Comparison of ENCODE assay signal across 10 mouse cellular contexts in genomic region chr10:94519887-94520286, GRCm38 (mm10).
DNase-seq lines count a peak whose midpoint lies in the region; ATAC-seq and TF ChIP-seq lines count a peak whose summit lies in the region.
"Had no signal": no experiment of that assay in that cellular context is flagged by ENCODE, and none has a peak within 500 bp of the region (broad histone marks: within the 10 kb centered on the region; RNA-seq: fewer than 3 reads in every experiment).

No protein-coding gene starts in this region.

- peaks cover 14% of the 10 kb centered on the region; the same call in 1 of the 2 replicates for H3K27me3 ChIP-seq in lung, embryonic 15.5 days
- no peaks in the 10 kb centered on the region for H3K27me3 ChIP-seq in midbrain, postnatal 0 days (ENCODE audit: insufficient read depth, low read length)
- H3K27me3 ChIP-seq in kidney, embryonic 16.5 days (ENCODE audit: insufficient read depth, low read length): peaks cover 17% of the 10 kb centered on the region

- peaks cover 36% of the 10 kb centered on the region for H3K4me1 ChIP-seq in lung, embryonic 15.5 days
- peaks cover 32% of the 10 kb centered on the region for H3K4me1 ChIP-seq in brown adipose tissue, adult 24 weeks (ENCODE audit: control insufficient read depth, insufficient read depth, insufficient read length, low read length)
- peaks cover 7% of the 10 kb centered on the region; the same call in 1 of the 2 replicates for H3K4me1 ChIP-seq in midbrain, postnatal 0 days (ENCODE audit: insufficient read depth, low read length)
- peaks cover 31% of the 10 kb centered on the region for H3K4me1 ChIP-seq in kidney, embryonic 16.5 days (ENCODE audit: insufficient read depth, low read length)

- H3K4me3 ChIP-seq in lung, embryonic 15.5 days: no peak overlapping the region
- peak overlapping the region; percentile 38 for H3K4me3 ChIP-seq in brown adipose tissue, adult 24 weeks (ENCODE audit: insufficient read depth, low read depth, low read length)
- H3K4me3 ChIP-seq in midbrain, postnatal 0 days (ENCODE audit: low read depth, low read length): no peak overlapping the region
- no peak overlapping the region for H3K4me3 ChIP-seq in kidney, embryonic 16.5 days (ENCODE audit: low read length)

- WGBS in lung, embryonic 15.5 days: 46% methylated on average over 7 of the region's 7 CpGs
- WGBS in midbrain, postnatal 0 days: 60% methylated on average over 7 of the region's 7 CpGs
- whole genome bisulfite sequencing in kidney, embryonic 16.5 days: 54% methylated on average over 7 of the region's 7 CpGs

- DNase-seq in heart, adult 11 months: peak; percentile 94
- no peak for DNase-seq in heart, adult 18-20 months
- DNase-seq in lung, postnatal 25 days (ENCODE audit: low spot score): no peak
- no peak for DNase-seq in midbrain, postnatal 0 days (ENCODE audit: low spot score)
- no peak for DNase-seq in retina, embryonic 14.5 days (ENCODE audit: low spot score)
- DNase-seq: gastrocnemius, postnatal 25 days had no signal

- H3K27ac ChIP-seq in lung, embryonic 15.5 days: peak overlapping the region; percentile 69; the same call in 1 of the 2 replicates
- peak overlapping the region; percentile 65 for H3K27ac ChIP-seq in brown adipose tissue, adult 24 weeks (replicated peaks; ENCODE audit: low read depth, low read length)
- H3K27ac ChIP-seq in midbrain, postnatal 0 days (ENCODE audit: low read depth, low read length): no peak overlapping the region
- no peak overlapping the region for H3K27ac ChIP-seq in kidney, embryonic 16.5 days (ENCODE audit: low read length)
- H3K27ac ChIP-seq: macrophage had no signal

- TF ChIP-seq CTCF in midbrain, postnatal 0 days (IDR thresholded peaks at IDR 0.05): no peak

- H3K4me2 ChIP-seq in lung, embryonic 15.5 days: peak overlapping the region; percentile 43
- H3K4me2 ChIP-seq in midbrain, postnatal 0 days (ENCODE audit: low read depth, low read length, poor library complexity, severe bottlenecking): peak overlapping the region; percentile 25
- H3K4me2 ChIP-seq in kidney, embryonic 16.5 days (replicated peaks; ENCODE audit: low read depth, low read length): no peak overlapping the region

- H3K9ac ChIP-seq in lung, embryonic 15.5 days: no peak overlapping the region
- H3K9ac ChIP-seq in midbrain, postnatal 0 days (replicated peaks; ENCODE audit: low read length, poor library complexity, severe bottlenecking): no peak overlapping the region
- H3K9ac ChIP-seq in kidney, embryonic 16.5 days (replicated peaks; ENCODE audit: low read length): no peak overlapping the region

- no peaks in the 10 kb centered on the region for H3K36me3 ChIP-seq in lung, embryonic 15.5 days
- no peaks in the 10 kb centered on the region for H3K36me3 ChIP-seq in midbrain, postnatal 0 days (ENCODE audit: insufficient read depth, low read length)
- H3K36me3 ChIP-seq in kidney, embryonic 16.5 days (ENCODE audit: insufficient read depth, low read length): no peaks in the 10 kb centered on the region

- no peak for ATAC-seq in lung, embryonic 15.5 days (ENCODE audit: borderline replicate concordance, extremely low read depth, low FRiP score, low TSS enrichment)
- ATAC-seq in midbrain, postnatal 0 days (ENCODE audit: low FRiP score): no peak
- no peak for ATAC-seq in kidney, embryonic 16.5 days (ENCODE audit: low FRiP score, low TSS enrichment)

- H3K9me3 ChIP-seq in lung, embryonic 15.5 days: no peaks in the 10 kb centered on the region
- H3K9me3 ChIP-seq in midbrain, postnatal 0 days (ENCODE audit: low read length): no peaks in the 10 kb centered on the region
- no peaks in the 10 kb centered on the region for H3K9me3 ChIP-seq in kidney, embryonic 16.5 days (ENCODE audit: low read length)

Comparison
In these comparisons a context has a peak if more than half of its experiments do, and no peak if none do; other contexts are left out.
1. H3K27ac ChIP-seq: peak in lung, embryonic 15.5 days (single experiment) and brown adipose tissue, adult 24 weeks (single experiment); none in midbrain, postnatal 0 days (single experiment) and kidney, embryonic 16.5 days (single experiment).